Mouse (Mus musculus): ENCODE measurements around the gene Ntrk2.

Gene Ntrk2

DNA sequence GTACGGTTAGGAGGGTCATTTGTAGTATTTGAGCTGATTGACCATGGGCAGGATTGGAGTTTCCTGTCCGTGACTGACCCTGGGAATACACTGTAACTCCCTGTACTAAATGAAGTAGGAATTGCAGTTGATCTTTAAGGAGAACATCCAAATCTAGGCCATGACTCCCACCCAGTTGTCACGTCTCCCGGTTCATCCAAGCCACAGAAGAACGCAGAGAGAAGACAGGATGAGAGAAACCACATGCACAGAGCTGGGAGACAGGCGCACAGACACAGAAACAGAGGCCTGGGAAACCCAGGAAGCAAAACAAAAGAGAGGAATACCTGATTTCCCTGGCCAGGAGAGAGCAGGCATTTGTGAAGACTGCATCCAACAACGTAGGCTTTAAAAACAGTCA, 117.1 kb downstream of the Ntrk2 start:
- DNase-seq (ENCODE audit: low read depth, low spot score): no peak

DNA sequence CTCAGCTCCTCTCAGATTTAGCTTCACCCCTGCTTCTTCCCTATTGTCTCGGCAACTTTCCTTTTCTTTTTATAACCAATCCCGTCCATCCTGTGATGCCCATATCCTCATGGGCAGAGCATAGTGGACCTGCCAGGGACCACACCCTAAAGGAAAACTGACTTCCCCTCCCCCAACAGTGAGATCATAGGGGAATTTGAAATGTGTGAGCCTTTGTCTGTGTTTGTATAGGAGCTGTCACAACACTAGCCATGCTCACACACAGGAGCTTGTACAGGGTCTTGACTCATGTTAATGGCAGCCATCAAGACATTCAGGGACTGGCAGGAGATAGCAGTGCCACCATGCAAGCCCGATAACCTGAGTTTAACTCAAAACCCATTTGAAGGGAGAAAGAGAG, 118.1 kb downstream of the Ntrk2 start:
- no peak for DNase-seq (ENCODE audit: low read depth, low spot score)

GRCm38 (mm10) chr13:58927186-58927585, 120.8 kb downstream of the Ntrk2 start:
- DNase-seq (ENCODE audit: low read depth, low spot score): no peak

GRCm38 (mm10) chr13:58927656-58928226, 121.4 kb downstream of the Ntrk2 start:
- no peak for DNase-seq (ENCODE audit: low read depth, low spot score)

DNA sequence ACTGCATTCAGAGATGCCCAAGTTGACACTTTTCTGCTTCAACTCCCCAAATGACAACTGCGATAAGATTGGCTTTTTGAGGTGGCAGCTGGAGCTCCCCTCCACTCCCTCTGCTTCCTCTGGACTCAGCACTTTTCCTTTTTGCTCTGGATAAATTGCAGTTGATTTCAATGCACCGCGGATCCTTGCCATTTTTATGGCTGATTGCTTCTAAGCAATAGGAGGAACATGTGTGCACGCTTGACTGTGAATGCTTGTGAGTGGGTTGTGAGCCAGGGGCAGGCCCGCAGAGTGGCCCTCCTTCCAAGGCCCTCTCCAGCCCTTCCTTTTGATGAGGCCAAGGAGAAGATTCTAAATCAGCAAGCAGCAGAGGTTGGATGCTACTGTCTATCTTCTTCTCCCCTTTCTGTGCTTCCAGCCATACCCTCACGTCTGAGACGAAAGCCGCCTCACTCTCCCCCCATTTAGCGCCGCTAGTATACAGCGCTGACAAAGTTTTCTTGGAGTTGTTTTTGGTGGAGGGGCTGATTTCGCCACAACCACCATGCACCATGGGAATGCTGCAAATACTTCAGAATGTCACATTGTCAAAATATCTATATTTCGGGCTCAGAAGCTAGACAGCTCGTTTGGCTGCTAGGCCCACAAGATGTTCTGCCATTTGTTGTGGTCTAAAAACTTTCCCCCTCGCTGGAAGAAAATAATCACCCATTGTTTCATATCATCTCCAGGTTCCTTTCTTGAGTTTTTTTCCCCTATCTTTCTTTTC, 122.5 kb downstream of the Ntrk2 start:
- no peak for DNase-seq (ENCODE audit: low read depth, low spot score)

- DNase-seq (ENCODE audit: low read depth, low spot score): no peak
These were observed 123.8 kb downstream of the Ntrk2 start for GRCm38 (mm10) chr13:58930161-58930560.

DNA sequence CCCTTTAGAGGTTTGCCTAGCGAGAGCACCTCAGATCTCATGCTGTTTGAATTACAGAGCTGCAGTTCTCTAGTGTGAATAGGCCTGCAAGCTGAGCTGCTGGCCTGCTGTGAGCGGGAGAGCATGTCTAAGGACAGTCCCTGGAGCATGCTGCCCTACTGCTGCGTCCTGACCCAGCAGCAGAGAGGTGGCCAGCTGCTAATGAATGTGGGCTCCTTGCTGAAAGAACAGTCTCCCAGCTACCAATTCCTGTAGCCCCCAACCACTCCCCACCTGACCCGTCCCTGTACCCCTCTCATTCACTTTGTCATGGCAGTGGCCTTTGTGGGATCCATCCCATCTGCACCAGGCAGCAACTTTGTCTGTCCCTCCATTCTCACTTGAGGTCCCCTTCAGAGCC, 126.8 kb downstream of the Ntrk2 start:
- no peak for DNase-seq (ENCODE audit: low read depth, low spot score)

DNA sequence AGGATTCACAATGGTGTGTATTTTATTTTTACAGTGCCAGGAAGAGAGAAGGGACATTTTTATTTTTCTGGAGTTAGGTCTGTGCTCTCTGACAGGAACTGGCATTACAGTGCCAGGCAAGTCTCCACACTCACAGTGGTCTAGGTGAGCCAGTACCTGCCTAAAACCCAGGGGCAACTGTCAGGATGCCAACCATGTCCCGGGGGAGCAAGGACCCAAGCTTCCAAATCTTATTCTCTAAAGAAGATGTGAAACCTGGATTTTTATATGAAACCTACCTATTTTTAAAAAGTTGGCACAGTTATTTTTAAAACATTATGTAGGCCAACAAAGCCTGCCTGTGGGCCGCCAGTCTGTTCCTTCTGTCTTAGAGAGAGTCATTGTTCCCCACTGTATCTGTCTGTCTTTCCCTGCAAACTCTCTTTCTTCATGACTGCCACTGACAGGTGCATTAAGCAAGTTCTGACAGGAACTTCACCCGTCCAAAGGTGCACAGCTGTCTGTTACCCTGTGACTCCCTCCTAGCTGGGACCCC, 128.3 kb downstream of the Ntrk2 start:
- no peak for DNase-seq (ENCODE audit: low read depth, low spot score)

DNA sequence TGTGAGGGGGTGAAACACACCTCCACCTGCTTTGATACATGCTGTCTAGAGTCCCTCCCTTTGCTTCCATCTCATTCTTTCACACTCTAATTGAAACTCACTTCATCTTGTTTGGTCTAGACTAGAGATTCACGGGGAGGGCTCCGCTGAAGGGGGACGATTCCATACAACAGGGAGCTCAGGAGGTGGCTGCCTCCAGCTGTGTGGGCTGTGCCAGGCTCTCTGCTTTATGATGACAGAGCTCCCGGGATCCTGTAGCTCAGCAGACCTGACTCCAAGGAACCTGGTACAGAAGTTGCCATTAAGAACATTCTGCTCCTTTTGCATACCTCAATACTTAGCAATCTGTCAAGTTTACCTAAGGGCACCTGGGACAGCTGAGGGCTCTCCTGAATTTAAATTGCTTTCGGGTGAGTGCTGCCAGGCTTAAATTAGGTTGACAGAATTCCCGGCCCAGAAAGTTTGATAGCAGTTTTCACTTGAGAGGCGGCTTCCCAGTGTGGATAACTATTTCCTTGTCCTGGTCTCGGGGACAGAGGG, 129.7 kb downstream of the Ntrk2 start:
- DNase-seq (ENCODE audit: low read depth, low spot score): peak; percentile 14

DNA sequence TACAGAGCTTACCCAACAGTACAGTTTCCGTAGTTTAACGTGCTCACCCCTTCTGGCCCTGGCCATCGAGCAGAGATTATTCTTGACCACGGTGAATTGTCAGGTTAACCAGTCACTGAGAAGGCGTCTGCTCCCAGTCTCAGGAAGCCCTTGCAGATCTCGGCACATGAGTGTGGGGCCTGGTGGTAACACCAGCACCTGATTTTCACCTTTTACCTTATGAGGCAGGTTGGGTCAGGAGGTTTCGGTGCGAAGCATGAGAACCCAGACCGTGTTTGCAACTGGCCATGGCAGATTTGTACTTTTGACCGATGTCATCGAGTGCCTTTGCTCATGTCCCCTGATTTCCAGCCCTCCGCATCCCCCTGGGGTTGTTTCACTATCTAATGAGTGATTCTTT, 131.5 kb downstream of the Ntrk2 start:
- no peak for DNase-seq (ENCODE audit: low read depth, low spot score)

DNA sequence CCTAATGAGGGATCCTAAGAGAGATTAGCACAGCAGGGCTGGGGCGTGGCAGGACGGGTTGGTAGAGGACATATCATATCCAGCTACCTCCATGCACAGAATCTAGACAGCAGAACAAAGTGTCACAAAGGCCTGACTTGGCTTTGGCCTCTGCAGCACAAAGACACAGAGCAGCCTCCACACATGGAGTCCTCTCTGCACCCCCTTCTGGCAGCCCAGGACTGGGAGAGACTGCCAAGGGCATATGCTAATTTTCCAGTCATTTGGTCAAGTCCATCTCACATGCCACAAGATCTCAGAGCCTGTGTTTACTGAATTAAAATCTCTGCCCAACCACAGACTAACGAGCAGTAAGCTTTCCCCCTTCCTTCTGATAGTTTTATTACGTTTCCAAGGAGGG, 132.1 kb downstream of the Ntrk2 start:
- no peak for DNase-seq (ENCODE audit: low read depth, low spot score)

GRCm38 (mm10) chr13:58940208-58940607, 133.8 kb downstream of the Ntrk2 start:
- DNase-seq (ENCODE audit: low read depth, low spot score): no peak

- no peak for DNase-seq (ENCODE audit: low read depth, low spot score)
These were observed 134.4 kb downstream of the Ntrk2 start for GRCm38 (mm10) chr13:58940798-58941197.

DNA sequence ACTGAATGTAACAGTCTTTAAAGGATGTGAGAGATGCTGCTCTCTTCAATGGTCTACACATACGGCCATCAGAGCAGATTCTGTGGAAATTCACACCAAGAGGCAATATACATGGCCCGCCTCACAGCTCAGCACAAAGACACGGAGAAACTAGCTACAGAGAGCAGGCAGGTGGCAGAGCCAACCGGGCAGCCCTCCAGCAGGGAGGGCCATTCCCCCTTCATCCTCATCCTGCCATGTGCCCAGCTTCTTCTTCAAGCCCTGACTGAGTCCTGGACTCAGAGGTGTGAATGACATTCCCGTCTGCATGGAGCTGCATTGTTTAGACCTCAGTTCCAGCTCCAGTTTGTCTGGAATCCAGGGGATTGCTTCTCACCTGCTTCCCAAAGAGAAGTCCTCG, 139.4 kb downstream of the Ntrk2 start:
- DNase-seq (ENCODE audit: low read depth, low spot score): no peak

DNA sequence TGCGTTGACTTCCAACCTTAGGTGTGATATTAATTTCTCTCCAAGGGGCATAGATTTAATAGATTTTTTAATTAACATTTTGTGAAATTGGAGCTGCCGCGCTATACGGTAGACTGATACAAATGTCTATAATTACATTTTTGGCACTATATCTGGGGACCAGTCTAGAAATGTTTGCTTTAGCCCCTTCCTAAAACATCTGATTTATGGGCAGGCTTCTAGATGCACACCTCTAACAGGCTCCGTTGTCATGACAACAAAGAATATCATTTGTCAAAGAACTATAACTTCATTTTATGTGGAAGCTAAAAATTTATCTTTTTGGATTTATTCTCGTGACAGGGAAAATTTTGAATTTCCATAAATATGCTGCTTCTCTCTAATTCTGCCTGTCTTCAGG, 140.2 kb downstream of the Ntrk2 start:
- DNase-seq (ENCODE audit: low read depth, low spot score): no peak

DNA sequence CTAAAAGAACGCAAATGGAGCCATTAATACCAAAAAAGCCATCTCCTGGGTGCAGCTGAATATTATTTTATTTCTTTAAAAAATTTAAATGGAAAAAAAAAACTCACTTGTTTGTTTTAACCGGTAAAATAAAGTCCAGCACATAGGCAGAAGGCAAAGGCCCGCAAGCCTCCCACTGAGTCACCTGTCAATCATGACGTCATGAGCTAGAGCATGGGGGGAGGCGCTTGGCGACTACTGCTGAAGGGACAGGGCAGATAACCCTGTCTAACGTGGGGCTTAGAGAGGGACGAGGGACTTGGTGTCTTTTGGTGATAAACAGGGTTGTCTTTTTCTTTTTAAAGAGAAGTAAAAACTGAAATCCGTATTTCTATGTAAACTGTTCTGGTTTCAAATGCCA, 140.7 kb downstream of the Ntrk2 start:
- no peak for DNase-seq (ENCODE audit: low read depth, low spot score)

GRCm38 (mm10) chr13:58954331-58954730, 148.0 kb downstream of the Ntrk2 start:
- DNase-seq (ENCODE audit: low read depth, low spot score): no peak

DNA sequence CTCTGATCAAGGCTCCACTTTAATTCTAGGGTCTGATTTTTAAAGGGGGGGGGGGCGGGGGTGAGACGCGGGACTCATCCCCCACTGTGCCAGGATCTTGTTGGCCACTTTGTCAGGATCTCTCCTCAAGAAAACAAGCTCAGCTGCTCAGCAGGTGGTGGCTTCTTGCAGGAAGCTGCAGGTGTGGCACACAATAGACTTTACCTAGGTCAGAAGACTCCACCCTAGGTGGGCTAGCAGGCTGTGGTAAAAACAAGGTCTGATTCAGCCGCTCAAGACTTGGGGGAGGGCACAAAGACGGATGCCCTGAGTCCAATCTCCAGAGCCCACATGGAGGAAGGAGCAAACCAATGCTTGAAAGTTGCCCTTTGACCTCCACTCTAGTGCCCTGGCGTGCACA, 148.4 kb downstream of the Ntrk2 start:
- no peak for DNase-seq (ENCODE audit: low read depth, low spot score)

- no peak for DNase-seq (ENCODE audit: low read depth, low spot score)
These were observed 148.9 kb downstream of the Ntrk2 start for GRCm38 (mm10) chr13:58955237-58955777.

GRCm38 (mm10) chr13:58958171-58958904, 152.0 kb downstream of the Ntrk2 start:
- no peak for DNase-seq (ENCODE audit: low read depth, low spot score)

DNA sequence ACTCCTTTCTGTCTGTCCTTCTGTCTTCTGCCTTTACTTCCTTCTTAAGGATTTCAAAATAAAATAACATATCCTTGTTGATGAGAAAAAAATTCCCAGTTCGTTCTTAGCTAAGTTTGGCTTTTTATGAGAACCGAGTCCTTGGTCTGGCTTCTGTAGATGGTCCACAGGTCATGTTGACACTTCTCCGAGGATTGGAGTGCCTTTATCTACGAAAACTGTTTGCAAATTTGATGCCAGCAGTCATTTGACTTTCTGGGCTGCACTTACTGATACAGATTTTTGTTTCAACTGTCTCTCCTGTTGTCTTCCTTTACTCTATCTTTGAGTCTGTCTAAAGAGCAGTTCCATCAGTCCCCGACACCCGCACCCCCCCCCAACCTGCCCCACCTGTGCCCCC, 154.0 kb downstream of the Ntrk2 start:
- DNase-seq (ENCODE audit: low read depth, low spot score): no peak
